Mouse (Mus musculus): ENCODE measurements around the gene Zscan2. TPM values are rescaled to one million over a fixed set of nuclear protein-coding genes. Genes with fewer than 3 reads are reported as not detected.

Zscan2 gene
- polyA plus RNA-seq, 1 experiment from 2014 or later = 3.3 TPM

DNA sequence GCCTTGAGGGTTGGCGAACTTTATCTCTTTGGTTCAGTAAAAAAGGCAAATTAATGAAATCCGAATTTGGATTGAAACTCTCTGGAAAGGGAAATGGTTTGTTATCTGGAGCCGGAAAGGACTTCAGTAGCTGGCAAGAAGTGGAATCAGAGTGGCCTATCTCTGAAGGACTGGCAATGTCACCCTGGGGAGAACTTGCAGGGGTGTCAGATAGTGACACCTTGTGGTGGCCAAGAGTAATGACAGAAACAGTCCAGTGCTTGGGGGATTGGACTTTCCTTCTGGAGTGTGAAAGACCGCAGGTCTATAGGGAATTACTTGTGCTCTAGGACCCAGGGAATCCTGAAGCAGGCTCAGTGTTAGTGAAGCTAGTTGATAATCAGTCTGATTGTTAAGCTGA is 11.0 kb upstream of the Zscan2 start:
- no peaks in the 10 kb centered on the region for H3K9me3 ChIP-seq (ENCODE audit: control insufficient read depth, low read length)
- H3K36me3 ChIP-seq (ENCODE audit: control insufficient read depth, insufficient read depth, low read length) = no peaks in the 10 kb centered on the region
- H3K4me1 ChIP-seq (ENCODE audit: control insufficient read depth, insufficient read depth, low read depth, low read length) = no peaks in the 10 kb centered on the region
- H3K27me3 ChIP-seq (replicated peaks; ENCODE audit: control insufficient read depth, insufficient read depth, low read length) = no peaks in the 10 kb centered on the region
- ATAC-seq = no peak
- H3K4me3 ChIP-seq (ENCODE audit: low read length) = no peak overlapping the region
- no peak overlapping the region for H3K27ac ChIP-seq (ENCODE audit: low read depth, low read length)
- H3K4me2 ChIP-seq (ENCODE audit: low read length) = no peak overlapping the region
- no peak overlapping the region for H3K9ac ChIP-seq (ENCODE audit: low read depth, low read length)
- 34% methylated on average over 4 of the region's 4 CpGs for WGBS

DNA sequence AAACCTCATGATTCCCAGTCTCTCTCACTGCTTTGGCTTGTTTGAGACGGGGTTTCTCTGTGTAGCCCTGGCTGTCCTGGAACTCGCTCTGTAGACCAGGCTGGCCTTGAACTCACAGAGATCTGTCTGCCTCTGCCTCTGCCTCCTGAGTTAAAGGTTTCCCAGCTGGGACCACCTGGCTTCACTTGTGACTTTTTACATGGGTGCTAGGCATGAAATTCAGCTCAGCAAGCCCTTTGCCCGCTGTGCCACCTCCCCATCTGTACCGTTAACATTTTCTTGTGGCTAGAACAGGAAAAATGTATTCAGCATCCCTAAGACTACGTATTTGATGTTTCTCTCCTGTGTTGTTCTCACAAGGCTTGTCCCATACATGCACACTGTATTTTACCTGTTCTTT is 10.2 kb upstream of the Zscan2 start:
- Histone ChIP-seq H3K4me3 (ENCODE audit: low read length) (no peak overlapping the region), H3K4me2 (ENCODE audit: low read length) (no peak overlapping the region), H3K36me3 (ENCODE audit: control insufficient read depth, insufficient read depth, low read length) (no peaks in the 10 kb centered on the region), H3K9me3 (ENCODE audit: control insufficient read depth, low read length) (no peaks in the 10 kb centered on the region), H3K27ac (ENCODE audit: low read depth, low read length) (no peak overlapping the region), H3K9ac (ENCODE audit: low read depth, low read length) (no peak overlapping the region), H3K4me1 (ENCODE audit: control insufficient read depth, insufficient read depth, low read depth, low read length) (no peaks in the 10 kb centered on the region), H3K27me3 (replicated peaks; ENCODE audit: control insufficient read depth, insufficient read depth, low read length) (no peaks in the 10 kb centered on the region)
- ATAC-seq = no peak
- WGBS = 90% methylated on average over 5 of the region's 5 CpGs

DNA sequence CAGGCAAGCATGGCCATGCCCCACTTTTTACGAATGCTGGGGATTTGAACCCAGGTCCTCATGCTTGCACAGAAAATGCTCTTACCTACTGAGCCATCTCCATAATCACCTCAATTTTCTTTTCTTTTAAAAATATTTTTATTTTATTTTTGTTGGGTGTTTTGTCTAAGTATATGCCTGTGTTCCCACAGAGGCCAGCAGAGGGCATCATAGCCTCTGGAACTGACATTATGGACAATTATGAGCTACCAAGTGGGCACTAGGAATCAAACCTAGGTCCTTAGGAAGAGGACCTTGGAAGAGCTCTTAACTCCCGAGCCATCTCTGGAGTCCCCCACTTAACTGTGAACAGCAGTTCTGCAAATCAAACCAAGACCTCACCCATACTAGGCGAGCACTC is 7.5 kb upstream of the Zscan2 start:
- WGBS = 95% methylated on average over 3 of the region's 3 CpGs
- no peak overlapping the region for H3K27ac ChIP-seq (ENCODE audit: low read depth, low read length)
- H3K9ac ChIP-seq (ENCODE audit: low read depth, low read length) = no peak overlapping the region
- H3K36me3 ChIP-seq (ENCODE audit: control insufficient read depth, insufficient read depth, low read length) = no peaks in the 10 kb centered on the region
- no peaks in the 10 kb centered on the region for H3K27me3 ChIP-seq (replicated peaks; ENCODE audit: control insufficient read depth, insufficient read depth, low read length)
- ATAC-seq = no peak
- H3K4me3 ChIP-seq (ENCODE audit: low read length) = no peak overlapping the region
- no peak overlapping the region for H3K4me2 ChIP-seq (ENCODE audit: low read length)
- H3K4me1 ChIP-seq (ENCODE audit: control insufficient read depth, insufficient read depth, low read depth, low read length) = no peaks in the 10 kb centered on the region
- no peaks in the 10 kb centered on the region for H3K9me3 ChIP-seq (ENCODE audit: control insufficient read depth, low read length)

DNA sequence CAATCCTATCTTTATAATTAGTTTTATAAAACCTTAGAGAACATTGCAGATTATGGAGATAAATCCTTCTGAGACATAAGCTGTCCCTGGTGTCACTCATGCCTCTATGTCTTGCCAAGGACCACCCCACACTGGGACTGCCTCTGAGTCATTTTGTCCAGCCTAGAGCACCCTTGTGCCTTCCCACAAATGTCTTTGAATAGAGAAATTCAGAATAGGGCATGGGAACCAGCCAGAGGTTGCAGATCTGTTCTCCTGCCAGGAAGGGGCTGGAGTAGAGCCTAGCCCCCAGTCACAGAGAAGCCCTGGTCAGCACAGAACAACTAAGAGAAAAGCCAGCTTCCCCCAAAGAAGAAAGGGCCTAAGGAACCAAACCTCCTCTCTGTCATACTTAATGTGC is 5.4 kb upstream of the Zscan2 start:
- no peak overlapping the region for H3K4me2 ChIP-seq (ENCODE audit: low read length)
- H3K27me3 ChIP-seq (replicated peaks; ENCODE audit: control insufficient read depth, insufficient read depth, low read length) = no peaks in the 10 kb centered on the region
- no peak overlapping the region for H3K4me3 ChIP-seq (ENCODE audit: low read length)
- no peaks in the 10 kb centered on the region for H3K36me3 ChIP-seq (ENCODE audit: control insufficient read depth, insufficient read depth, low read length)
- H3K9ac ChIP-seq (ENCODE audit: low read depth, low read length) = no peak overlapping the region
- no peaks in the 10 kb centered on the region for H3K9me3 ChIP-seq (ENCODE audit: control insufficient read depth, low read length)
- H3K27ac ChIP-seq (ENCODE audit: low read depth, low read length) = no peak overlapping the region; the same call in 1 of the 2 replicates
- peak; percentile 72 for ATAC-seq
- H3K4me1 ChIP-seq (ENCODE audit: control insufficient read depth, insufficient read depth, low read depth, low read length) = peaks cover 3% of the 10 kb centered on the region

DNA sequence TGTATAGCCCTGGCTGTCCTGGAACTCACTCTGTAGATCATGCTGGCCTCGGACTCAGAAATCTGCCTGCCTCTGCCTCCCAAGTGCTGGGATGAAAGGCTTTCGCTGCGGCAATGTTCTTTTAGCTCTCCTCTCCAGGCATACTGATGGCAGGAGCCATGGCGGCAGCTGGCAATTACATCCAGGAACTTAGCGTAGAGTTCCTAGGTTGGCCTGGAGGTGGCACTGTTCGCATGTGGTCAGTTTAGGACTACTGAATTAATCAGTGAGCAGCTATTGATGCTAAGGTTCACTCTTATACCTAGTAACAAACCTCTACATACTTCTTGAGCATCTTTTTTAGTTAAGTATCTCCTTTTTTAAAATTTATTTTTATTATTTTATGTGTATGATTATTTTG is 3.5 kb upstream of the Zscan2 start:
- no peak for ATAC-seq
- Histone ChIP-seq H3K4me2 (ENCODE audit: low read length) (no peak overlapping the region), H3K9ac (ENCODE audit: low read depth, low read length) (no peak overlapping the region), H3K36me3 (ENCODE audit: control insufficient read depth, insufficient read depth, low read length) (no peaks in the 10 kb centered on the region), H3K4me3 (ENCODE audit: low read length) (no peak overlapping the region), H3K4me1 (ENCODE audit: control insufficient read depth, insufficient read depth, low read depth, low read length) (peaks cover 6% of the 10 kb centered on the region), H3K27me3 (replicated peaks; ENCODE audit: control insufficient read depth, insufficient read depth, low read length) (no peaks in the 10 kb centered on the region), H3K9me3 (ENCODE audit: control insufficient read depth, low read length) (no peaks in the 10 kb centered on the region), H3K27ac (ENCODE audit: low read depth, low read length) (no peak overlapping the region)
- WGBS = 24% methylated on average over 6 of the region's 6 CpGs

DNA sequence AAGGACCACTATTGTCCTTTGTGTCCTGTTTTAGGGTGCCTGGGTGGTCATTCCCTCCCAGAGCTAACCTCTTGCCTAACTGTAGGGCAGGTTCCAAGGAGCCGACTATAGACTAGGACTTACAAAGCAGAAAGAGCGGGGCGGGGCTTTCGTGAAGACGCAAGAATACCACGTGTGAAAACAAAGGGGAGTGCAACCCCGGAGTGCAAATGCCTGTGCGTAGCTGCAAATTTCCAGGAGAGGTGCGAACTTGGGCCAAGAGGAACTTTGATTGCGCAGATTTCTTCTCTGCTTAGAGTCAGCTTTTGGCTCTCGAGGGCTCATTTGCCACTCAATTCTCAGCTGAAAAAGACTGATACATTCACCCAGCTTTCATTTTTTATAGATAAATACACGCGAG is 493 bp upstream of the Zscan2 start:
- Histone ChIP-seq H3K4me1 (ENCODE audit: control insufficient read depth, insufficient read depth, low read depth, low read length) (peaks cover 31% of the 10 kb centered on the region), H3K4me3 (ENCODE audit: low read length) (peak overlapping the region; percentile 93), H3K4me2 (ENCODE audit: low read length) (peak overlapping the region; percentile 86), H3K9me3 (ENCODE audit: control insufficient read depth, low read length) (no peaks in the 10 kb centered on the region), H3K27me3 (replicated peaks; ENCODE audit: control insufficient read depth, insufficient read depth, low read length) (no peaks in the 10 kb centered on the region), H3K27ac (ENCODE audit: low read depth, low read length) (peak overlapping the region; percentile 51; the same call in 1 of the 2 replicates), H3K36me3 (ENCODE audit: control insufficient read depth, insufficient read depth, low read length) (peaks cover 3% of the 10 kb centered on the region; the same call in 1 of the 2 replicates), H3K9ac (ENCODE audit: low read depth, low read length) (peak overlapping the region; percentile 66)
- WGBS = under 1% methylated on average over 13 of the region's 13 CpGs
- peak; percentile 55 for ATAC-seq

DNA sequence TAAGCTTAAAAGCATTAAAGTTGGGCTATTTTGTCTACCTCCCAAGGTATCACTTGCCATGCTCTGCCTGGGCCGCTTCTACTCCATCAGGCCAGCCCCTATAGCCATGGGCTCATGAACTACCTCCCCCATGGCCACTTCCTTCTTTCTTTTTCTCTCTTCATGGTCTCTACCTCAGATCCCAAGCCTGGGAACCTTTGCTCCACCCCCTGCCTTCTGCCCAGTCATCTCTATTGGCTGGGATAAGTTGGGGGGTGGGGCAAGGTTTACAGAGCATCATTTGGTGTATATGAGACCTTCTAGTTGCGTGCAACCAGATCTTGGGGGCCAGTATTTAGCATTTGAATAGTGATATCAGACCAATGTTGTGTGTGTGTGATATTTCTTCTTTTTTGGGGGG is 1.8 kb downstream of the Zscan2 start:
- Histone ChIP-seq H3K36me3 (ENCODE audit: control insufficient read depth, insufficient read depth, low read length) (peaks cover 8% of the 10 kb centered on the region), H3K27me3 (replicated peaks; ENCODE audit: control insufficient read depth, insufficient read depth, low read length) (no peaks in the 10 kb centered on the region), H3K9me3 (ENCODE audit: control insufficient read depth, low read length) (no peaks in the 10 kb centered on the region), H3K4me1 (ENCODE audit: control insufficient read depth, insufficient read depth, low read depth, low read length) (peaks cover 34% of the 10 kb centered on the region), H3K9ac (ENCODE audit: low read depth, low read length) (no peak overlapping the region), H3K4me2 (ENCODE audit: low read length) (peak overlapping the region; percentile 82), H3K4me3 (ENCODE audit: low read length) (peak overlapping the region; percentile 6; the same call in 1 of the 2 replicates), H3K27ac (ENCODE audit: low read depth, low read length) (no peak overlapping the region)
- WGBS = 77% methylated on average over 2 of the region's 2 CpGs
- no peak for ATAC-seq

DNA sequence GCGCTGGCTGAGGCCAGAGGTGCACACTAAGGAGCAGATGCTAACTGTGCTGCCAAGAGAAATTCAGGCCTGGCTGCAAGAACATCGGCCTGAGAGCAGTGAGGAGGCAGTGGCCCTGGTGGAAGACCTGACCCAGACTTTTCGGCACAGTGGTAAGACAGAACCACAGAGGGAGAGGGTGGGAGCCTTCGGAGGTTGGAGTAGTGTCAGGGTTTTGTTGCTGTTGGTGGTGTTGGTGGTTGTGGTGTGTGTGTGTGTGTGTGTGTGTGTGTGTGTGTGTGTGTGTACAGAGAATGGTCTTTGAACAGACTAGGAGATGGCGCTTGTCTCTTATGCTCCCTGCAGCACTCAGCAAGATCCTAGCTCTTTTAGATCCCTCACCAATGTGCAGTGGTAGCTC is 2.8 kb downstream of the Zscan2 start:
- H3K36me3 ChIP-seq (ENCODE audit: control insufficient read depth, insufficient read depth, low read length) = peaks cover 18% of the 10 kb centered on the region
- H3K4me2 ChIP-seq (ENCODE audit: low read length) = peak overlapping the region; percentile 41
- 80% methylated on average over 5 of the region's 5 CpGs for WGBS
- ATAC-seq = no peak
- no peak overlapping the region for H3K27ac ChIP-seq (ENCODE audit: low read depth, low read length)
- no peaks in the 10 kb centered on the region for H3K27me3 ChIP-seq (replicated peaks; ENCODE audit: control insufficient read depth, insufficient read depth, low read length)
- no peaks in the 10 kb centered on the region for H3K9me3 ChIP-seq (ENCODE audit: control insufficient read depth, low read length)
- H3K4me3 ChIP-seq (ENCODE audit: low read length) = no peak overlapping the region; the same call in 1 of the 2 replicates
- H3K4me1 ChIP-seq (ENCODE audit: control insufficient read depth, insufficient read depth, low read depth, low read length) = peaks cover 34% of the 10 kb centered on the region
- peak overlapping the region; percentile 51 for H3K9ac ChIP-seq (ENCODE audit: low read depth, low read length)

DNA sequence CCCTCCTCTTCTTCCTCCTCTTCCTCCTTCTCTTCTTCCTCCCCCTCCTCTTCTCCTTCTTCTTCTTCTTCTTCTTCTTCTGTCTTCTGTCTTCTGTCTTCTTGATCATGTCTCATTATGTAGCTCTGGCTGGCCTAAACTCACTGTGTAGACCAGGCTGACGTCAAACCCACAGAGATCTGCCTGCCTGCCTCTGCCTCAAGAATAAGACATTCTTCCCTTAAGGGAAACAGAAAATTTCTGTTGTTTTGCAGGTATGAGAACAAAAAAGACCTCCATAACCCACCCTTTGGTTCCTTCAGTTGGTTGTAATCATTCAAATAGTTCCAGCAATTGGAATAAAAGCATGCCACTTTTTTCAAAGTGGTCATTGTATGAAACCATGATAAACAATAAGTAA is 3.4 kb downstream of the Zscan2 start:
- no peaks in the 10 kb centered on the region for H3K27me3 ChIP-seq (replicated peaks; ENCODE audit: control insufficient read depth, insufficient read depth, low read length)
- 48% methylated on average over 1 of the region's 1 CpGs for WGBS
- ATAC-seq = no peak
- H3K9me3 ChIP-seq (ENCODE audit: control insufficient read depth, low read length) = no peaks in the 10 kb centered on the region
- H3K4me3 ChIP-seq (ENCODE audit: low read length) = no peak overlapping the region
- H3K9ac ChIP-seq (ENCODE audit: low read depth, low read length) = no peak overlapping the region
- peaks cover 19% of the 10 kb centered on the region for H3K36me3 ChIP-seq (ENCODE audit: control insufficient read depth, insufficient read depth, low read length)
- peaks cover 34% of the 10 kb centered on the region for H3K4me1 ChIP-seq (ENCODE audit: control insufficient read depth, insufficient read depth, low read depth, low read length)
- H3K27ac ChIP-seq (ENCODE audit: low read depth, low read length) = no peak overlapping the region
- no peak overlapping the region; the same call in 1 of the 2 replicates for H3K4me2 ChIP-seq (ENCODE audit: low read length)

DNA sequence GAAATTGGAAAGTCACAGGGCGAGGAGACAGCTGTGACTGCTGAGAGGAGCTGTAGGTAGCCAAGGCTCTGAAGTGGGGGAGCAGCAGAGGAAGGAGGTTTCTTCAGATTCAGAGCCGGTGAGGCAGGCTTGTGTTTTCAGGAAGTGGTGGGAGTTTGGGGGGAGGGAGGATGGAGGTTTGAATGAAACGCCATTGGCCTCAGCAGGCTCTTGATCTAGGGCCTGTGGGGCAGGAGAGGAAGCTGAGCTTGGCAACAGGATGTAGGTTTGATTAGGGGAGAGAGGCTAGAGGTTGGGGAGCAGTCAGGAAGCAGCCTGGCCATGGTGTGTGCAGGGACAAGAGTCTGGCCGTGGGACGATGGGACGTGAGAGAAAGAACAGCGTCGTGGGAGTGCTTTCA is 4.1 kb downstream of the Zscan2 start:
- H3K36me3 ChIP-seq (ENCODE audit: control insufficient read depth, insufficient read depth, low read length) = peaks cover 19% of the 10 kb centered on the region
- H3K9me3 ChIP-seq (ENCODE audit: control insufficient read depth, low read length) = no peaks in the 10 kb centered on the region
- ATAC-seq = no peak
- WGBS = 85% methylated on average over 8 of the region's 8 CpGs
- no peaks in the 10 kb centered on the region for H3K27me3 ChIP-seq (replicated peaks; ENCODE audit: control insufficient read depth, insufficient read depth, low read length)
- peaks cover 34% of the 10 kb centered on the region for H3K4me1 ChIP-seq (ENCODE audit: control insufficient read depth, insufficient read depth, low read depth, low read length)
- H3K4me2 ChIP-seq (ENCODE audit: low read length) = no peak overlapping the region
- H3K27ac ChIP-seq (ENCODE audit: low read depth, low read length) = no peak overlapping the region
- no peak overlapping the region for H3K4me3 ChIP-seq (ENCODE audit: low read length)
- H3K9ac ChIP-seq (ENCODE audit: low read depth, low read length) = no peak overlapping the region

Measured in hindbrain, embryonic 16.5 days (tissue).